Comparison of ENCODE assay signal across 15 mouse cellular contexts in the genomic region with DNA sequence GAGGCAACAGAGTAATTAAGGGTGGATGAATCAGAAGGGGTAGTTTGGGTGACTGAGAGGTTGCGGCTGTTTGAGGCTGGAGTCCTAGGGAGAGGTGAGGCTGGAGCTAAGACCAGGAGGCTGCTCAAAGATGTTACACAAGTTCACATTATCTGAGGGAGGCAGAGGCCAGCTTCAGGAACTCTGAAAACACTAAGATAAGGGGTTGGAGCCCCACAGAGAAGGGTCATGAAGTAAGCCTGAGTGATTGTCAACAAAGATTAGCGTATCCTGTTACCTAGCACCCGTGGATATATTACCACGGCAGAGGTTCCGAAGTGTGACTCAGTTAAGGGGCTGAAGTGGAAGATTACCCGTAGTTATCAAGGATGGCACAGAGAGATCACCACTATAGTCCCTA. TPM values are rescaled to one million over a fixed set of nuclear protein-coding genes. Genes with fewer than 3 reads are reported as not detected.
DNase-seq lines count a peak whose midpoint lies in the region; ATAC-seq and TF ChIP-seq lines count a peak whose summit lies in the region.
"Had no signal": no experiment of that assay in that cellular context is flagged by ENCODE, and none has a peak within 500 bp of the region (broad histone marks: within the 10 kb centered on the region; RNA-seq: fewer than 3 reads in every experiment).

No protein-coding gene starts in this region.

- peak overlapping the region; percentile 22; the same call in 1 of the 2 replicates for H3K4me3 ChIP-seq in liver, embryonic 11.5 days (ENCODE audit: low read depth, low read length)
- no peak overlapping the region for H3K4me3 ChIP-seq in hindbrain, postnatal 0 days (ENCODE audit: low read length)
- H3K4me3 ChIP-seq: layer of hippocampus, adult 2 months had no signal

- peaks cover 39% of the 10 kb centered on the region for H3K4me1 ChIP-seq in liver, embryonic 11.5 days (replicated peaks; ENCODE audit: control insufficient read depth, insufficient read depth, low read length)
- H3K4me1 ChIP-seq in hindbrain, postnatal 0 days (ENCODE audit: insufficient read depth, low read length): peaks cover 7% of the 10 kb centered on the region; the same call in 1 of the 2 replicates

- peak overlapping the region; percentile 60 for H3K9ac ChIP-seq in liver, embryonic 11.5 days (ENCODE audit: low read depth, low read length)
- no peak overlapping the region for H3K9ac ChIP-seq in hindbrain, postnatal 0 days (replicated peaks; ENCODE audit: low read length)

- no peaks in the 10 kb centered on the region for H3K27me3 ChIP-seq in liver, embryonic 11.5 days (replicated peaks; ENCODE audit: control insufficient read depth, insufficient read depth, low read length)
- no peaks in the 10 kb centered on the region for H3K27me3 ChIP-seq in hindbrain, postnatal 0 days (ENCODE audit: insufficient read depth, low read length)

- peak overlapping the region; percentile 95 for H3K27ac ChIP-seq in liver, embryonic 11.5 days (ENCODE audit: low read depth, low read length)
- no peak overlapping the region for H3K27ac ChIP-seq in hindbrain, postnatal 0 days
- H3K27ac ChIP-seq: layer of hippocampus, adult 2 months had no signal

- WGBS in liver, embryonic 11.5 days: 11% methylated on average over 6 of the region's 6 CpGs
- 59% methylated on average over 6 of the region's 6 CpGs for WGBS in hindbrain, postnatal 0 days

- peak overlapping the region; percentile 65 for H3K4me2 ChIP-seq in liver, embryonic 11.5 days
- H3K4me2 ChIP-seq in hindbrain, postnatal 0 days (ENCODE audit: low read depth, low read length): no peak overlapping the region

- DNase-seq in spleen, postnatal 36 days (ENCODE audit: low spot score in 2 of 2): peak; percentile 27 to 63
- no peak for DNase-seq in spleen, adult 18-20 months
- no peak for DNase-seq in liver, embryonic 11.5 days (ENCODE audit: low spot score)
- peak; percentile 35 for DNase-seq in yolk sac, embryonic 10.5 days (ENCODE audit: low spot score)
- no peak for DNase-seq in lung, postnatal 36 days
- no peak for DNase-seq in hindbrain, postnatal 0 days (ENCODE audit: low spot score)
- DNase-seq: gastrocnemius, postnatal 25 days; heart, postnatal 4 days; kidney, adult 2 months; left cerebral cortex, postnatal 4 days; right cerebral cortex, adult 18-20 months had no signal

- H3K36me3 ChIP-seq in liver, embryonic 11.5 days (ENCODE audit: control insufficient read depth, insufficient read depth, low read length): no peaks in the 10 kb centered on the region
- no peaks in the 10 kb centered on the region for H3K36me3 ChIP-seq in hindbrain, postnatal 0 days (ENCODE audit: insufficient read depth, low read length)

- peak; percentile 76 for ATAC-seq in common myeloid progenitor, adult 5-6 weeks (replicated peaks; ENCODE audit: low read depth, poor library complexity, severe bottlenecking)
- ATAC-seq in liver, embryonic 11.5 days (replicated peaks; ENCODE audit: low FRiP score): peak; percentile 90
- ATAC-seq in hindbrain, postnatal 0 days: no peak
- ATAC-seq: forebrain, embryonic 14.5 days; lung, postnatal 0 days had no signal

- TF ChIP-seq CTCF in hindbrain, postnatal 0 days (IDR thresholded peaks at IDR 0.05; ENCODE audit: low read depth): no peak

- H3K9me3 ChIP-seq in liver, embryonic 11.5 days (ENCODE audit: control insufficient read depth, low read length): no peaks in the 10 kb centered on the region
- no peaks in the 10 kb centered on the region for H3K9me3 ChIP-seq in hindbrain, postnatal 0 days (ENCODE audit: low read length)

RNA-seq across cellular contexts. Expression of gene Otub2, which starts 5.0 kb away (rescaled TPM):
- 3.0 and 4.2 TPM in 2 replicates for total RNA-seq in common myeloid progenitor, adult 5-6 weeks (2017)
- polyA plus RNA-seq in liver, embryonic 11.5 days (2014; fragmentation: Nextera tagmentation; extraction: Ambion mirVana): 15.9 and 20.2 TPM in 2 replicates
- total RNA-seq in hindbrain, postnatal 0 days (2014; rRNA removed): 21.0 and 27.6 TPM in 2 replicates
- polyA plus RNA-seq in hindbrain, postnatal 0 days (2015; fragmentation: Nextera tagmentation; extraction: Ambion mirVana): 17.3 and 18.5 TPM in 2 replicates

RNA-seq across cellular contexts. Expression of gene 9330161L09Rik, which starts 14.1 kb away (rescaled TPM):
- total RNA-seq in common myeloid progenitor, adult 5-6 weeks (2017): 2.5 and 3.6 TPM in 2 replicates
- polyA plus RNA-seq in liver, embryonic 11.5 days (2014; fragmentation: Nextera tagmentation; extraction: Ambion mirVana): 0.25 and 0.80 TPM in 2 replicates
- total RNA-seq in hindbrain, postnatal 0 days (2014; rRNA removed): 4.2 and 6.5 TPM in 2 replicates
- 0.91 and 1.1 TPM in 2 replicates for polyA plus RNA-seq in hindbrain, postnatal 0 days (2015; fragmentation: Nextera tagmentation; extraction: Ambion mirVana)

RNA-seq across cellular contexts. Expression of gene Ddx24, which starts 32.1 kb away (rescaled TPM):
- 124 and 139 TPM in 2 replicates for total RNA-seq in common myeloid progenitor, adult 5-6 weeks (2017)
- polyA plus RNA-seq in liver, embryonic 11.5 days (2014; fragmentation: Nextera tagmentation; extraction: Ambion mirVana): 94.0 and 97.0 TPM in 2 replicates
- total RNA-seq in hindbrain, postnatal 0 days (2014; rRNA removed): 129 and 148 TPM in 2 replicates
- polyA plus RNA-seq in hindbrain, postnatal 0 days (2015; fragmentation: Nextera tagmentation; extraction: Ambion mirVana): 213 and 220 TPM in 2 replicates

RNA-seq across cellular contexts. Expression of gene Asb2, which starts 37.7 kb away (rescaled TPM):
- not detected in 2 replicates for total RNA-seq in common myeloid progenitor, adult 5-6 weeks (2017)
- polyA plus RNA-seq in liver, embryonic 11.5 days (2014; fragmentation: Nextera tagmentation; extraction: Ambion mirVana): 1.2 and 2.8 TPM in 2 replicates
- total RNA-seq in hindbrain, postnatal 0 days (2014; rRNA removed): 3.2 and 4.2 TPM in 2 replicates
- polyA plus RNA-seq in hindbrain, postnatal 0 days (2015; fragmentation: Nextera tagmentation; extraction: Ambion mirVana): 1.4 and 1.6 TPM in 2 replicates

RNA-seq across cellular contexts. Expression of gene Ifi27, which starts 40.5 kb away (rescaled TPM):
- 32.3 and 56.2 TPM in 2 replicates for total RNA-seq in common myeloid progenitor, adult 5-6 weeks (2017)
- polyA plus RNA-seq in liver, embryonic 11.5 days (2014; fragmentation: Nextera tagmentation; extraction: Ambion mirVana): 6.6 and 6.8 TPM in 2 replicates
- 18.4 and 28.6 TPM in 2 replicates for total RNA-seq in hindbrain, postnatal 0 days (2014; rRNA removed)
- 26.7 and 29.2 TPM in 2 replicates for polyA plus RNA-seq in hindbrain, postnatal 0 days (2015; fragmentation: Nextera tagmentation; extraction: Ambion mirVana)

Comparison
In these comparisons a context has a peak if more than half of its experiments do, and no peak if none do; other contexts are left out.
1. DNase-seq: peak in spleen, postnatal 36 days (2 of 2) and yolk sac, embryonic 10.5 days (single experiment); none in spleen, adult 18-20 months (0 of 2), liver, embryonic 11.5 days (single experiment), lung, postnatal 36 days (single experiment) and hindbrain, postnatal 0 days (single experiment).